ENCODE assay signal across 24 mouse cellular contexts in genomic region chrX:85558931-85559330, GRCm38 (mm10). TPM values are rescaled to one million over a fixed set of nuclear protein-coding genes. Genes with fewer than 3 reads are reported as not detected.
DNase-seq lines count a peak whose midpoint lies in the region; TF ChIP-seq lines count a peak whose summit lies in the region.
"Had no signal": no experiment of that assay in that cellular context is flagged by ENCODE, and none has a peak within 500 bp of the region (broad histone marks: within the 10 kb centered on the region; RNA-seq: fewer than 3 reads in every experiment).

No protein-coding gene starts in this region.

- DNase-seq in right cerebral cortex, adult 18-20 months = peak; percentile 9
- DNase-seq in right cerebral cortex, postnatal 25 days = no peak
- peak; percentile 67 for DNase-seq in 3T3-L1 (ENCODE audit: low read depth, low spot score)
- DNase-seq in Muller cell, postnatal 12 days (ENCODE audit: inconsistent ontology term) = peak; percentile 37
- peak; percentile 21 for DNase-seq in brain, adult 2 months (ENCODE audit: low read depth, low spot score)
- DNase-seq in adrenal gland, postnatal 25 days = no peak
- no peak for DNase-seq in ovary, postnatal 14 days (ENCODE audit: low spot score)
- no peak for DNase-seq in cerebellum, adult 2 months
- DNase-seq: adrenal gland, adult 8-10 months; adrenal gland, postnatal 14 days; B cell, adult 2 months; cerebellum, adult 11-12 months; cerebellum, adult 8-10 months; cerebellum, adult 9-11 months; cerebellum, postnatal 14 days; cerebellum, postnatal 36 days; embryo, embryonic 11 days; forebrain, postnatal 0 days had no signal

- H3K27me3 ChIP-seq in cerebellum, adult 2 months (ENCODE audit: control insufficient read depth, insufficient read depth, low read length) = no peaks in the 10 kb centered on the region
- H3K27me3 ChIP-seq: CH12.LX; embryonic facial prominence, embryonic 13.5 days; embryonic facial prominence, embryonic 15.5 days; forebrain, embryonic 15.5 days had no signal

- no peak overlapping the region for H3K27ac ChIP-seq in cerebellum, adult 2 months (ENCODE audit: insufficient read depth, low read length)
- H3K27ac ChIP-seq: embryonic facial prominence, embryonic 13.5 days; embryonic facial prominence, embryonic 15.5 days; forebrain, embryonic 13.5 days; forebrain, embryonic 15.5 days had no signal

- no peak for TF ChIP-seq CTCF in cerebellum, adult 2 months (IDR thresholded peaks at IDR 0.05; ENCODE audit: borderline replicate concordance, insufficient read depth, low read depth, low read length)

- no peak for TF ChIP-seq POLR2A in cerebellum, adult 2 months (IDR thresholded peaks at IDR 0.05; ENCODE audit: borderline replicate concordance, insufficient read depth, low read length)

- H3K4me3 ChIP-seq in cerebellum, adult 2 months (replicated peaks; ENCODE audit: insufficient read depth, low read depth, low read length) = no peak overlapping the region
- H3K4me3 ChIP-seq: embryonic facial prominence, embryonic 13.5 days; embryonic facial prominence, embryonic 15.5 days; erythroblast, embryonic 14.5 days; forebrain, embryonic 13.5 days; forebrain, embryonic 15.5 days had no signal

- 79% methylated on average over 2 of the region's 2 CpGs for WGBS in cerebellum, adult 2 months

- H3K4me1 ChIP-seq in cerebellum, adult 2 months (ENCODE audit: control insufficient read depth, insufficient read depth, low read length) = no peaks in the 10 kb centered on the region
- H3K4me1 ChIP-seq: embryonic facial prominence, embryonic 13.5 days; embryonic facial prominence, embryonic 15.5 days; forebrain, embryonic 13.5 days; forebrain, embryonic 15.5 days had no signal

RNA-seq across cellular contexts. Expression of gene Tab3, which starts 14.9 kb away (rescaled TPM):
- total RNA-seq in adrenal gland, postnatal 25 days (2021) = 7.7 and 8.8 TPM in 2 replicates
- 9.0 and 9.4 TPM in 2 replicates for polyA plus RNA-seq in cerebellum, adult 2 months (2012; rRNA removed)

Comparison
In these comparisons a context has a peak if more than half of its experiments do, and no peak if none do; other contexts are left out.
1. DNase-seq: peak in right cerebral cortex, adult 18-20 months (single experiment), 3T3-L1 (single experiment), Muller cell, postnatal 12 days (single experiment) and brain, adult 2 months (single experiment); none in right cerebral cortex, postnatal 25 days (single experiment), adrenal gland, postnatal 25 days (single experiment), ovary, postnatal 14 days (single experiment) and cerebellum, adult 2 months (0 of 2).